Mouse (Mus musculus) embryonic fibroblast, embryonic 13.5 days (primary cell): Measurements from ENCODE around the gene Lrrfip1.

Experiments used
- CTCF ChIP-seq: IDR thresholded peaks from 2 replicates; pipeline ENCODE4 v1.5.1; 2011; ENCODE audit warnings: mild to moderate bottlenecking, control low read depth, low read length, moderate library complexity, borderline replicate concordance; ENCODE audit not compliant: insufficient read depth
- POLR2A ChIP-seq: IDR thresholded peaks from 2 replicates; pipeline ENCODE4 v1.6.1; 2011; ENCODE audit warnings: low read depth, mild to moderate bottlenecking, control low read depth, low read length, moderate library complexity

DNA sequence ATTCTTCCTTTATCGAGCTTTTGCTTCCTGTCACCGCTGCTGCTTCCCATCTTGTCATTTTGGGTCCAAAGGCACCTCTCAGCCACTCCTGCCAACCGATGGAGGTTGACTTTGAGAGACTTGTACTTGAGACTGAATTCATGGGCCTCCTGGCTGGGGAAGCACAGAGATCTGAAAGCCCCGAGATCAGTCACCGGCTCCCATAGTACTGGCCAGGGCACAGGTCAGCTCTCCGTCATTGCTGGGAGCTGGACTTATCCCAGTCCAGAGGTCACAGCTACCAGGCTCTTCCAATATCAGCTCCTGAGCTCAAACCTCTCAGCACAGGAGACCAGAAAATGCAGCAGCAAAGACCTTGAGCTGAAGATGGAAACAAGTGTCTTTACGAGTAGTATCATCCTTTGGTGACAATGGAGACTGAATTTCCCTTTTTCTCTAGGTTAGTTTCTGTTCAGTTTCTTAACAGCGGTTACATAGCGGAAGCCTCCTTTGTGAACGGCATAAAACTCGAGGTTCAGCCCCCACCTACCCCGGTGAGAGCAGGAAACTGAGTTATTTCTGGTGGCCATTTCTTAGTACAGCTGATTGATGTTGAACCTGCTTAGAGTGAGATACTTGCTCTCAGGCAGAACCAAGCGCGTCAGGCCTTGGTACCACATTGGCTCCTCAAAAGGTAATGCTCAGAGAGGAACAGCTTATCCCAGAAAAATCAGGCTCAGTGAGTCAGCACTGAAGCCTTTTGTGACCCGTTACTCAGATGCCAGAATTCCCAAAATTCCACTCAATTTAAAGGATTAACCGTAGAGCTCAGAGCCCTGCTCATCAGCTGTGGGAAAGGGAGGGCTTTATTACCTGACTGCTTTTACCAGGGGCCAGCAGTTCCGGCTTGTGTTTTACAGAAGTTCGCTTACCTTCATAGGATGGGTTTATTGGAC is 59.0 kb downstream of the Lrrfip1 start:
- TF ChIP-seq POLR2A (no peak; the same call in 1 of the 2 replicates), CTCF (no peak)
